Mouse (Mus musculus): Measurements from ENCODE around the gene Dgki. TPM values are rescaled to one million over a fixed set of nuclear protein-coding genes. Genes with fewer than 3 reads are reported as not detected.

The Dgki gene
- under 1 TPM in 1 of 2 experiments, not detected in 1; 0.21 TPM for polyA plus RNA-seq (2017; shearing (Covaris generic))

GRCm38 (mm10) chr6:37299562-37300390, at the start of gene Dgki:
Gene Dgki (minus strand): TSS chr6:37300184.
- ATAC-seq, result no peak

- no peak for ATAC-seq
These were observed 47.6 kb upstream of the Dgki start for GRCm38 (mm10) chr6:37347606-37348005.

- ATAC-seq, result no peak
These were observed 38.1 kb upstream of the Dgki start for GRCm38 (mm10) chr6:37338055-37338454.

GRCm38 (mm10) chr6:37336831-37337260, 36.9 kb upstream of the Dgki start:
- no peak for ATAC-seq

GRCm38 (mm10) chr6:37336381-37336780, 36.4 kb upstream of the Dgki start:
- ATAC-seq, result no peak

GRCm38 (mm10) chr6:37332846-37333245, 32.9 kb upstream of the Dgki start:
- ATAC-seq, result no peak

GRCm38 (mm10) chr6:37329901-37330864, 30.2 kb upstream of the Dgki start:
- no peak for ATAC-seq

GRCm38 (mm10) chr6:37329376-37329775, 29.4 kb upstream of the Dgki start:
- ATAC-seq, result no peak

GRCm38 (mm10) chr6:37328671-37329070, 28.7 kb upstream of the Dgki start:
- ATAC-seq, result no peak

- no peak for ATAC-seq
These were observed 27.5 kb upstream of the Dgki start for GRCm38 (mm10) chr6:37327519-37327918.

- no peak for ATAC-seq
These were observed 26.6 kb upstream of the Dgki start for GRCm38 (mm10) chr6:37326603-37326955.

GRCm38 (mm10) chr6:37325906-37326602, 26.1 kb upstream of the Dgki start:
- no peak for ATAC-seq

GRCm38 (mm10) chr6:37325076-37325475, 25.1 kb upstream of the Dgki start:
- no peak for ATAC-seq

- no peak for ATAC-seq
These were observed 22.7 kb upstream of the Dgki start for GRCm38 (mm10) chr6:37322641-37323040.

- no peak for ATAC-seq
These were observed 22.1 kb upstream of the Dgki start for GRCm38 (mm10) chr6:37322088-37322487.

- no peak for ATAC-seq
These were observed 17.9 kb upstream of the Dgki start for GRCm38 (mm10) chr6:37317904-37318303.

- ATAC-seq, result no peak
These were observed 15.5 kb upstream of the Dgki start for GRCm38 (mm10) chr6:37315440-37315839.

- ATAC-seq, result no peak
These were observed 10.6 kb upstream of the Dgki start for GRCm38 (mm10) chr6:37310601-37311000.

GRCm38 (mm10) chr6:37306616-37307015, 6.6 kb upstream of the Dgki start:
- no peak for ATAC-seq

- no peak for ATAC-seq
These were observed 508 bp upstream of the Dgki start for GRCm38 (mm10) chr6:37300492-37300891.

GRCm38 (mm10) chr6:37298982-37299381, 1.0 kb downstream of the Dgki start:
- no peak for ATAC-seq

GRCm38 (mm10) chr6:37297744-37298482, 2.1 kb downstream of the Dgki start:
- no peak for ATAC-seq
